Mouse (Mus musculus): Measurements from ENCODE around the gene Slc4a4.

Gene Slc4a4

GRCm38 (mm10) chr5:88917630-88918029 lies 31.0 kb downstream of the Slc4a4 start:
- DNase-seq = no peak

- DNase-seq = no peak
Measured at GRCm38 (mm10) chr5:88918538-88918937, 31.9 kb downstream of the Slc4a4 start.

GRCm38 (mm10) chr5:88925576-88925975 lies 39.0 kb downstream of the Slc4a4 start:
- DNase-seq = no peak

DNA sequence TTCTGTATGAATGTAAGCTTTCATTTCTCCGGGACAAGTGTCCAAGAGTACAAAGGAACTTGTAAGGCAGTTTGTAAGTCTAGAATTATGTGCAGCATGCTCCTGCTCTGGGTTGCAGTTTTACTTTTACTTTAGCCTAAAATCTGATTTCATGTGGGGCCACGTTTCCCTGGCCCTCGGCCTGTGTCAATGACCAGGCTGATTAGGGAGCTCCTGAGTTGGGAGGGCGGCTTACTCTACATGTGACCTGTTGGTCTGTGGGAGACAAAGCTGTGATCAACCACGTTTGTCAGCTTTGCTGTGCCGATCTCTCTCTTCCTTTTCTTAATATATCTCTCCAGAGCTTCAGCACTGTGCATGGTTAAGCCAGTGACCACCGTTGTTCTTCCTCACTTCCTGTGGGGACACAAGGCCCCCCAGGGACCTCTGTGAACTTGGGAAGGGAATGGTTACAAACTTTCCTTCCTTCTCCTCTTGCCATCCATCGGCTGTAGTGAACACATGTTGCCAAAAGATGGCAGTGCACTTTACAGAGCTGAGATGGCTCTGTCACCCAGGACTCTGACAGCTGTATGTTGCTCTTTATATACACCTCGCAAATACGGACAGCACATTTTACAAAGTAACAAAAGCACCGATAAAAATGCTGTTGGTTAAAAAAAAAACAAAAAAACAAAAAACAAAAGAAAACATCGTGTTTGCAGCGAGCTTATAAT lies 41.7 kb downstream of the Slc4a4 start:
- peak; percentile 31 for DNase-seq

DNA sequence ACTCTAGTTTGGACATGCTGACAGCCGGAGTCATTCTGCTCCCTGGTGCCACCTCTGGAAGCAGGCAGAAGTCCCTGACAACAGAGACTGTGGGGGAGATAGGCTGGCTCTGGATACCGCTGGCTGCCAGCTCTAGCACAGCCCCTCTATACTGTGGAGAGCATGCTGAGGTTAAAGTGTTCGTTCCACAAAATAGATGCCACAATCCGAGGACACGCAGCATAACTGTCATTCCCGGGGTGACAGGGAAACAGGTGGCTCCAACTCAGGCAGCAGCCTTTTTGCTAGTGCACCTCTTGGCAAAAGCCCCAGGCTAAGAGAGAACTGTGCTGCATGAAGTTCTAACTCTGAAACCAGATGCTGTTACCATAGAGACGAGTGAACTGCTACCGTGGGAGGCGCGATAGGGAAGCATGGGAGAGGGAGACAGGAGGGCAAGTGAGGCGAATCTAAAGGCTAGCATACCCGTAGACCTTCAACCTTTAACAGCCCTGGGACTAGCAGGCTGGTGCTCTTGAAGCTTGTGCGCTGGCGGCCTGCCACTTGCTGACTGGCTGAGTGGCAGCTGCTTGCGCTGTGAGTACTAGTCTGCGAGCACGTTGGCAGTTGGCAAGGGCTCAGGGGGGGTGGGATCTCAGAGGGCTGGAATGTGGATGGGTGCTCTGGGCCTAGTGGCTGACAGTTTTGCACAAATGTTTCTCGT lies 42.9 kb downstream of the Slc4a4 start:
- peak; percentile 79 for DNase-seq

GRCm38 (mm10) chr5:88930129-88930528 lies 43.5 kb downstream of the Slc4a4 start:
- DNase-seq = no peak

- DNase-seq = no peak
Measured at GRCm38 (mm10) chr5:88930611-88931010, 44.0 kb downstream of the Slc4a4 start.

DNA sequence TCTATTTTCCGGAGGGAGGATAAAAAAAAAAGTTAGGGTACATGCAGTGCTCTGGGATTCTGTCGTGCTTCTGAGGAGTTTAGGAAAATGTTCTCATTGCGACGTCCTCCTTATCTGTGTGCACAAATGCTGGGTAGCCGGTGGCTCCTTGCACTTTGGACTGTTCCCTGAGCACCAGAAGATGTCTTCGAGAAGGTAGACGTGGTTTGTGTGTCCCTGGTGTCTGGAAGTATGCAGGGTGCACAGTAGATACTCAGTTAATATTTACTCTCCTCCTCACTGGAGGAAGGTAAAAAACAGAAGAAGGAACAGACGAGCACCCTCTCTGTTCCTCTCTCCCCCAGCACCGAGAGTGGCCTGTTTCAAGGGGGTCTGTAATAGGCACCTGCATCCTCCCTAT lies 44.6 kb downstream of the Slc4a4 start:
- DNase-seq = no peak

DNA sequence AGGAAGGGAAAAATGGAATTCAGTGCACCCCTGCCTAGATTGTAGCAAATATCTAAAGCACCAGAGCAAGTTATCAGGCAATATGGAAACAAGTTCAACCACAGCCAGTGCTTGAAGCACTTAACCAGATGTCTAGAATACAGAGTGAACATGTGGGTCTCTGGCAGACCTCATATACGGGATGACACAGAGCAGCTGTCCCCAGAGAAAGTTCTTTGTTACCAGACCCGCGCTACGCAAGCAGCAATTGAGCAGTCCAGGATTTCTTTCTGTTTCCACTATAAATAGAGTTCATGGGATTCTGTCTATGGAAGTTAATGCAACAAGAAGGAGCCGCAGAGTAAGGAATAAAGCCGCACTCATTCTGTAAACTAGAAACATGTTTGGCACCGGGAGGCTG lies 46.8 kb downstream of the Slc4a4 start:
- DNase-seq = no peak

DNA sequence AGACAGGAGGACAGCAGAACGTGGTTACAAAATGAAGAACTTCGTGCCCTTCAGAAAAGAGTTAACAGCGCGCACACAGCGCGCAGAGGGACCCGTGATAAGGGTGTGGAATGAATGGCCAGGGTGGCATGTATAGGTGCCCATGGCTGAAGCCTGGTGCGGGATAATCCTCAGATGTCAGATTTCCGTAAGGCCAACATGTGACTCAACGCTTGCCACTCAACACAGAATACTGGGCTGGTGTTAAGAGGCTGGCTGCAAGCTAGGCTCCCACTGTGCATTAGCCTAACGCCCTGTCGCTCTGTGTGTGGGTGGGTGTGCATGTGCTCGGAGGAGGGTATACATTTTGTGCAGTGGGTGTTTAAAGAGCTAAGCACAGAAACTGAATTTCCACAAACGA lies 47.3 kb downstream of the Slc4a4 start:
- peak; percentile 66 for DNase-seq

GRCm38 (mm10) chr5:88938208-88938607 lies 51.6 kb downstream of the Slc4a4 start:
- no peak for DNase-seq

DNA sequence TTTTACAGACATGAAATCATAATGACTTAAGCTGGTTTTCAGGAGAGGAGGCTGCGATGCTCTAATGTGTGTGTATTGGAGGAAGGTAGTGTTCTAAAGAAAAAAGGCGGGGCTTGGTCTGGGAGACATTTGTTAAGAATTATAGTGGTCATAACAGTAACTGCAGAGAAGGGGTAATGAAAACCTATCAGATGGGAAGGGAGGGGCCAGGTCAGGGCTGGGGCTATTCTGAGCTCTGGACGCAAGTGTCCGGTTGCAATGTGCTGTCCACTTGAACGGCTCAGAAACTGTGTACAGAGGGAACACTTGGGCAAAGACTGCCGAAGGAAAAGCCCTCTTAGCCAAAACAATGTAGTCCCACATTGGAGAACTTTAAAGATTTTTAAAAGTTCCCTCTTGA lies 52.5 kb downstream of the Slc4a4 start:
- DNase-seq = no peak

GRCm38 (mm10) chr5:88939782-88940181 lies 53.2 kb downstream of the Slc4a4 start:
- no peak for DNase-seq

DNA sequence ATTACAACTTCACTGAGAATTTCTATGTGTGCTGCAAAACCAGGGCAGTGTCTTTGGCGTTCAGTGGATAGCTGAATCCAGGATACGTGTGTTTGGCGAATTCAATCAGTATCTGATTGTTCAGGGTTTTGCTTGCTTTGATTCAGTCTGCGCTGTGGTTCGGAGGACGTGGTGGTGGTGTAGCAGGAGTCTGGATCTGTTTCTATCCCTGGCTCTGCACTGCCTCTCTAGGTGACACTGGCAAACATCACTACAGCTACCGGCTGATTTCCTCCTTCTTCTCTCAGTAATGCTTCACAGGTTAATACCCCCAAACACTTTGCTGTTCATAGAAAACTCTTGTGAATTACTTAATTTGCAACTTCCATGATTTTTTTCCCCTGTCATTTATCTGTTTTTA lies 55.3 kb downstream of the Slc4a4 start:
- DNase-seq = no peak

- peak; percentile 53 for DNase-seq
Measured at GRCm38 (mm10) chr5:88945661-88946339, 59.2 kb downstream of the Slc4a4 start.

DNA sequence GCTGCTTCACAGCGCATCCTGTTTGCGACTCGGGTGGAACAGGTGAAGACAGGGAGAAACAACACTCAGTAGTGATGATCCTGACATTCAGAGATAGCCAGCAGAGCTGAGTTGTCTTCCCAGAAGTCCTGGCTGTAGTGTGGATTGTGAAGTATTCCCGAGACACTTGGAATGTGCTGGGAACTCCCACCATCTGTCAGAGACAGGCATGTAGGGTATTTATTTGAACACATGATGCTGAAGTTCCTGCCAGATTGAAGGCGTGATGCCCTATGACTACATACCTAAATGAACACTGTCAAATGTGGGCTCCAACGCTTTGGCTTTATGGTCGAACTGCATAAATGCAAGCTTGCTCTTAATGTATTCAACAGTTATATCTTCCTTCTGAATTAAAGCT lies 63.7 kb downstream of the Slc4a4 start:
- DNase-seq = peak; percentile 54

GRCm38 (mm10) chr5:88952757-88953577 lies 66.3 kb downstream of the Slc4a4 start:
- DNase-seq = no peak

DNA sequence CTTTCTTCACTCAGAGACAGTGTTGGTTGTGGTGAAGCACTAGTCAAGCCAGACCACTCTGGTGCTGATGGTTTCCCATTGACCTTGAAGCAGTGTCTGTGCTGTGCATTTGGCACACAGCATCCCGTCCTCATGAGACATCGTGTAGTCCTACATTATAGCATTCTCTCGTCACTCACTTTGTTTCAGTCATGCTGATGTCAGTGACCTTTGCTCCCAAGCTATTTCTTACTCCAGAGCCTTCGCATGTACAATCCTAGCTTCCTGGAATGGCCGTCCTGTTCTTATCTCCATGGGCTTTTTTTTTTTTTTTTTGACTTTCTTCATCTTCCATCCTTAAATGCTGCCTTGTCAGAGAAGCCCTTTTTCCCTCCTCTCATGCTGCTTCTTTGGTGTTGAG lies 71.1 kb downstream of the Slc4a4 start:
- no peak for DNase-seq

GRCm38 (mm10) chr5:88958966-88959365 lies 72.3 kb downstream of the Slc4a4 start:
- no peak for DNase-seq

GRCm38 (mm10) chr5:88959412-88959811 lies 72.8 kb downstream of the Slc4a4 start:
- DNase-seq = no peak

- no peak for DNase-seq
Measured at GRCm38 (mm10) chr5:88960342-88961105, 73.9 kb downstream of the Slc4a4 start.

- DNase-seq = no peak
Measured at GRCm38 (mm10) chr5:88961351-88961761, 74.7 kb downstream of the Slc4a4 start.

Data from layer of hippocampus, adult 9-11 months (tissue).